Mouse (Mus musculus): ENCODE results near the gene Sult6b1.

Gene Sult6b1

GRCm38 (mm10) chr17:78906892-78907291 lies at the start of gene Sult6b1:
Gene Sult6b1 (minus strand): TSS chr17:78906992.
- no peak for DNase-seq (ENCODE audit: low spot score in 2 of 2)

GRCm38 (mm10) chr17:78953240-78953639 lies 46.4 kb upstream of the Sult6b1 start:
- no peak for DNase-seq (ENCODE audit: low spot score in 2 of 2)

GRCm38 (mm10) chr17:78952070-78952469 lies 45.3 kb upstream of the Sult6b1 start:
- no peak for DNase-seq (ENCODE audit: low spot score in 2 of 2)

- no peak for DNase-seq (ENCODE audit: low spot score in 2 of 2)
Observed at GRCm38 (mm10) chr17:78951225-78951624, 44.4 kb upstream of the Sult6b1 start.

GRCm38 (mm10) chr17:78942579-78942978 lies 35.8 kb upstream of the Sult6b1 start:
- no peak for DNase-seq (ENCODE audit: low spot score in 2 of 2)

- DNase-seq (ENCODE audit: low spot score in 2 of 2): no peak
Observed at GRCm38 (mm10) chr17:78938927-78939326, 32.1 kb upstream of the Sult6b1 start.

GRCm38 (mm10) chr17:78937229-78937853 lies 30.5 kb upstream of the Sult6b1 start:
- DNase-seq (ENCODE audit: low spot score in 2 of 2): no peak

GRCm38 (mm10) chr17:78936466-78937228 lies 29.9 kb upstream of the Sult6b1 start, which contains the start of the genes Cebpz and Ndufaf7:
Gene Cebpz (minus strand): TSS chr17:78937066.
Gene Ndufaf7 (plus strand): TSS chr17:78937136.
- DNase-seq (ENCODE audit: low spot score in 2 of 2): peak; percentile 90 to 93

- DNase-seq (ENCODE audit: low spot score in 2 of 2): no peak
Observed at GRCm38 (mm10) chr17:78935857-78936256, 29.1 kb upstream of the Sult6b1 start.

GRCm38 (mm10) chr17:78917696-78918095 lies 10.9 kb upstream of the Sult6b1 start:
- DNase-seq (ENCODE audit: low spot score in 2 of 2): no peak

- DNase-seq (ENCODE audit: low spot score in 2 of 2): no peak
Observed at GRCm38 (mm10) chr17:78916899-78917298, 10.1 kb upstream of the Sult6b1 start.

- DNase-seq (ENCODE audit: low spot score in 2 of 2): peak; percentile 87 to 88
Observed at GRCm38 (mm10) chr17:78916369-78916813, 9.6 kb upstream of the Sult6b1 start, which contains the start of gene Cebpzos. Gene Cebpzos (plus strand): TSS chr17:78916500.

- DNase-seq (ENCODE audit: low spot score in 2 of 2): no peak
Observed at GRCm38 (mm10) chr17:78915772-78916171, 9.0 kb upstream of the Sult6b1 start.

- no peak for DNase-seq (ENCODE audit: low spot score in 2 of 2)
Observed at GRCm38 (mm10) chr17:78913921-78914320, 7.1 kb upstream of the Sult6b1 start.

GRCm38 (mm10) chr17:78912861-78913281 lies 6.1 kb upstream of the Sult6b1 start:
- DNase-seq (ENCODE audit: low spot score in 2 of 2): no peak

- no peak for DNase-seq (ENCODE audit: low spot score in 2 of 2)
Observed at GRCm38 (mm10) chr17:78909374-78909773, 2.6 kb upstream of the Sult6b1 start.

GRCm38 (mm10) chr17:78903158-78903557 lies 3.6 kb downstream of the Sult6b1 start:
- no peak for DNase-seq (ENCODE audit: low spot score in 2 of 2)

GRCm38 (mm10) chr17:78895394-78895793 lies 11.4 kb downstream of the Sult6b1 start:
- DNase-seq (ENCODE audit: low spot score in 2 of 2): no peak

- DNase-seq (ENCODE audit: low spot score in 2 of 2): no peak
Observed at GRCm38 (mm10) chr17:78894991-78895390, 11.8 kb downstream of the Sult6b1 start.

GRCm38 (mm10) chr17:78891020-78891419 lies 15.8 kb downstream of the Sult6b1 start:
- DNase-seq (ENCODE audit: low spot score in 2 of 2): no peak

- DNase-seq (ENCODE audit: low spot score in 2 of 2): no peak
Observed at GRCm38 (mm10) chr17:78889184-78889583, 17.6 kb downstream of the Sult6b1 start.

- no peak for DNase-seq (ENCODE audit: low spot score in 2 of 2)
Observed at GRCm38 (mm10) chr17:78888554-78888953, 18.2 kb downstream of the Sult6b1 start.
